Mouse (Mus musculus) adrenal gland, adult 18-20 months (tissue): ENCODE measurements at regions not wholly inside any gene's neighbourhood (a gene's known extent, or its start where the extent isn't known, plus 50 kb on each side); places are given as distances from the start of the nearest gene placed in this dataset.

ENCODE experiments used
- DNase-seq, 2 experiments: peaks; one replicate each; pipeline ENCODE4 v3.0.0; 2021 to 2022; ENCODE audit warnings: low spot score in 2 of 2

- no peak for DNase-seq
These were observed 174.8 kb upstream of the Nr4a3 start for GRCm38 (mm10) chr4:47870010-47870637.

- DNase-seq = no peak
These were observed 174.3 kb upstream of the Nr4a3 start for GRCm38 (mm10) chr4:47870638-47871019.

- DNase-seq = no peak
These were observed 163.4 kb upstream of the Nr4a3 start for GRCm38 (mm10) chr4:47881560-47881959.

- no peak for DNase-seq
These were observed 162.9 kb upstream of the Nr4a3 start for GRCm38 (mm10) chr4:47882076-47882475.

GRCm38 (mm10) chr4:47899579-47899978, 145.4 kb upstream of the Nr4a3 start:
- DNase-seq = no peak

GRCm38 (mm10) chr4:47902749-47903148, 142.2 kb upstream of the Nr4a3 start:
- no peak for DNase-seq

- no peak for DNase-seq
These were observed 132.7 kb upstream of the Nr4a3 start for GRCm38 (mm10) chr4:47912259-47912658.

- no peak for DNase-seq
These were observed 125.4 kb upstream of the Nr4a3 start for GRCm38 (mm10) chr4:47919576-47919975.

- no peak for DNase-seq
These were observed 113.5 kb upstream of the Nr4a3 start for GRCm38 (mm10) chr4:47931464-47931863.

- DNase-seq = no peak
These were observed 111.4 kb upstream of the Nr4a3 start for GRCm38 (mm10) chr4:47933526-47933925.

- DNase-seq = no peak
These were observed 109.4 kb upstream of the Nr4a3 start for GRCm38 (mm10) chr4:47935547-47935946.

GRCm38 (mm10) chr4:47936470-47937125, 108.4 kb upstream of the Nr4a3 start:
- DNase-seq = no peak

- DNase-seq = no peak
These were observed 96.9 kb upstream of the Nr4a3 start for GRCm38 (mm10) chr4:47947869-47948573.

GRCm38 (mm10) chr4:47948789-47949188, 96.2 kb upstream of the Nr4a3 start:
- DNase-seq = no peak

GRCm38 (mm10) chr4:47954576-47955305, 90.2 kb upstream of the Nr4a3 start:
- peak in 1 of 2 experiments; percentile 55 for DNase-seq

- no peak for DNase-seq
These were observed 80.3 kb upstream of the Nr4a3 start for GRCm38 (mm10) chr4:47964630-47965029.

- no peak for DNase-seq
These were observed 73.1 kb upstream of the Nr4a3 start for GRCm38 (mm10) chr4:47971861-47972260.

GRCm38 (mm10) chr4:47979579-47980313, 65.2 kb upstream of the Nr4a3 start:
- DNase-seq = peak; percentile 61 to 74
